Mouse (Mus musculus): ENCODE results near the gene Gm10491.
"Not testable (repeated sequence)": the region's sequence is repeated elsewhere in the genome, so short reads cannot be mapped to it uniquely, and the experiment has no call there.

GRCm38 (mm10) chrX:7915669-7916068 is 8.0 kb upstream of the Gm10491 start:
- TF ChIP-seq CTCF (conservative IDR thresholded peaks at IDR 0.05; ENCODE audit: low read length): 0 out of 2 replicates have a peak, but pooled peaks have one; percentile 15
- not testable (repeated sequence) for TF ChIP-seq POU5F1 (IDR thresholded peaks at IDR 0.05; ENCODE audit: borderline replicate concordance, low read length)
